Mouse (Mus musculus) testis, adult 2 months (tissue): ENCODE measurements around the gene Rbm19.

Source experiments
- CTCF ChIP-seq: fragments of 200-500 bp; IDR thresholded peaks from 2 replicates; pipeline ENCODE4 v1.5.1; 2012; ENCODE audit warnings: low read depth, mild to moderate bottlenecking, inconsistent platforms, low read length, moderate library complexity; ENCODE audit not compliant: control insufficient read depth, insufficient read depth, insufficient replicate concordance
- POLR2A ChIP-seq: fragments of 200-500 bp; IDR thresholded peaks from 2 replicates; pipeline ENCODE4 v1.6.1; 2012; ENCODE audit warnings: low read depth, mild to moderate bottlenecking, inconsistent platforms, low read length, moderate library complexity; ENCODE audit not compliant: control insufficient read depth

- TF ChIP-seq POLR2A: no peak
- peak; percentile 86; the same call in 1 of the 2 replicates for TF ChIP-seq CTCF
Observed at GRCm38 (mm10) chr5:120094602-120095001, 21.7 kb upstream of the Rbm19 start.
